ENCODE assay signal across 30 mouse cellular contexts in the genomic region with DNA sequence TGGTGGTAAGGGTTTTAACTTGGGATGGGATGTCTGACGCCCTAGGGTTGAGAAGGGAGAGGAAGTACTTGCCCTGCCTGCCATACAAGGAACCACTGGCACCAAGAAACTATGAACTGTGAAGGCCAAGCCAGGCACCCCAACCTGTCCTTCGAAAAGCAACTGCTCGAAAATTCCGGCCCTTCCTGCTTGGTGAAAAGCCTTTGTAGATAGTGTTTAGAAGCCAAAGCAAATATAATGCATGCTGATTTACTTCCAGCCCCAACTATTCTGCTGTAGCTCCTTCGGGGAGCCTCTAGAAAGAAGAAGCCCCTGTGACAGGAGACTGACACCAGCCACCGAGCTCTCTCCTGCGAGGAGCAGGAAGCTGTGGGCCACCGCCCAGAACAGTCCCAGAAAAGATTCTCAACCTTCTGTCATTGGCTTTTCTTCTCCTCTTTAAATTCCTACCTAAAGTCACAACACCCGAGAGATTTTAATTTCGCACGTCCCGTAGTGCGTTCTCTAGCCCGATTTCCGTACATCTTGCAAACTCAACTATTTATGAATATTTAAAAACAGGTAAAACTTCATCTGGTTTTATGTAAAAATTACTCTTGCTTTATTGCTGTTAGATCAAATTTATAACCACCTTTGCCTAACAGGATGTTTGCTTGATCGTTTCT. TPM values are rescaled to one million over a fixed set of nuclear protein-coding genes. Genes with fewer than 3 reads are reported as not detected.
A peak's percentile ranks its signal among the peaks of the same experiment; 100 is the strongest.
DNase-seq lines count a peak whose midpoint lies in the region; ATAC-seq and TF ChIP-seq lines count a peak whose summit lies in the region.
"Had no signal": no experiment of that assay in that cellular context is flagged by ENCODE, and none has a peak within 500 bp of the region (broad histone marks: within the 10 kb centered on the region; RNA-seq: fewer than 3 reads in every experiment).

No protein-coding gene starts in this region.

- H3K27ac ChIP-seq in midbrain, embryonic 14.5 days (replicated peaks; ENCODE audit: low read depth, low read length): no peak overlapping the region
- no peak overlapping the region for H3K27ac ChIP-seq in midbrain, postnatal 0 days (ENCODE audit: low read depth, low read length)
- H3K27ac ChIP-seq in forebrain, embryonic 14.5 days (ENCODE audit: low read depth, low read length): 0 out of 2 replicates have a peak overlapping the region, but pooled peaks have one; percentile 45
- H3K27ac ChIP-seq: heart, embryonic 10.5 days; hindbrain, embryonic 14.5 days; limb, embryonic 15.5 days; liver, embryonic 15.5 days; neural tube, embryonic 12.5 days; stomach, postnatal 0 days had no signal

- no peak overlapping the region for H3K4me2 ChIP-seq in midbrain, embryonic 14.5 days (ENCODE audit: low read length)
- H3K4me2 ChIP-seq in midbrain, postnatal 0 days (ENCODE audit: low read depth, low read length, poor library complexity, severe bottlenecking): no peak overlapping the region
- peak overlapping the region; percentile 65 for H3K4me2 ChIP-seq in forebrain, embryonic 14.5 days (ENCODE audit: low read length)
- H3K4me2 ChIP-seq: hindbrain, embryonic 14.5 days; neural tube, embryonic 12.5 days had no signal

- H3K9me3 ChIP-seq in midbrain, embryonic 14.5 days (ENCODE audit: control insufficient read depth, low read length): no peaks in the 10 kb centered on the region
- H3K9me3 ChIP-seq in midbrain, postnatal 0 days (ENCODE audit: low read length): no peaks in the 10 kb centered on the region
- no peaks in the 10 kb centered on the region for H3K9me3 ChIP-seq in forebrain, embryonic 14.5 days (replicated peaks; ENCODE audit: control insufficient read depth, low read length)
- H3K9me3 ChIP-seq: heart, embryonic 10.5 days; limb, embryonic 15.5 days; liver, embryonic 15.5 days; neural tube, embryonic 12.5 days had no signal

- no peak overlapping the region for H3K9ac ChIP-seq in midbrain, embryonic 14.5 days (replicated peaks; ENCODE audit: low read length)
- no peak overlapping the region for H3K9ac ChIP-seq in midbrain, postnatal 0 days (replicated peaks; ENCODE audit: low read length, poor library complexity, severe bottlenecking)
- H3K9ac ChIP-seq in forebrain, embryonic 14.5 days (ENCODE audit: low read length): peak overlapping the region; percentile 83
- H3K9ac ChIP-seq: hindbrain, embryonic 14.5 days; limb, embryonic 15.5 days; liver, embryonic 15.5 days; neural tube, embryonic 12.5 days had no signal

- H3K4me1 ChIP-seq in midbrain, embryonic 14.5 days (ENCODE audit: control insufficient read depth, insufficient read depth, low read length): no peaks in the 10 kb centered on the region
- H3K4me1 ChIP-seq in midbrain, postnatal 0 days (ENCODE audit: insufficient read depth, low read length): 0 out of 2 replicates have a peak, but pooled peaks cover 2% of the 10 kb centered on the region
- peaks cover 9% of the 10 kb centered on the region; the same call in 1 of the 2 replicates for H3K4me1 ChIP-seq in forebrain, embryonic 14.5 days (ENCODE audit: control insufficient read depth, insufficient read depth, low read length)

- peak; percentile 60 for DNase-seq in embryo, embryonic 10.5 days (ENCODE audit: low spot score)
- no peak for DNase-seq in embryo, embryonic 10 days (ENCODE audit: low spot score)
- peak; percentile 31 for DNase-seq in midbrain, embryonic 14.5 days
- no peak for DNase-seq in midbrain, postnatal 0 days (ENCODE audit: low spot score)
- DNase-seq in forebrain, embryonic 14.5 days (ENCODE audit: low spot score): peak; percentile 23
- DNase-seq in lung, postnatal 25 days (ENCODE audit: low spot score): no peak
- no peak for DNase-seq in urinary bladder, postnatal 14 days (ENCODE audit: low spot score)
- DNase-seq in kidney, adult 18-20 months: no peak
- DNase-seq: adrenal gland, postnatal 10 days; cerebellum, adult 18-20 months; cerebellum, postnatal 25 days; right cerebral cortex, adult 18-20 months had no signal

- no peaks in the 10 kb centered on the region for H3K36me3 ChIP-seq in midbrain, embryonic 14.5 days (ENCODE audit: control insufficient read depth, insufficient read depth, low read length)
- no peaks in the 10 kb centered on the region for H3K36me3 ChIP-seq in midbrain, postnatal 0 days (ENCODE audit: insufficient read depth, low read length)
- no peaks in the 10 kb centered on the region for H3K36me3 ChIP-seq in forebrain, embryonic 14.5 days (ENCODE audit: control insufficient read depth, insufficient read depth, low read length)
- H3K36me3 ChIP-seq: heart, embryonic 10.5 days; limb, embryonic 15.5 days; liver, embryonic 15.5 days; neural tube, embryonic 12.5 days had no signal

- no peak for TF ChIP-seq CTCF in midbrain, postnatal 0 days (IDR thresholded peaks at IDR 0.05)

- WGBS in midbrain, embryonic 14.5 days: 5% methylated on average over 16 of the region's 16 CpGs
- WGBS in midbrain, postnatal 0 days: 8% methylated on average over 16 of the region's 16 CpGs
- 18% methylated on average over 16 of the region's 16 CpGs for WGBS in forebrain, embryonic 14.5 days

- ATAC-seq in midbrain, embryonic 14.5 days (ENCODE audit: low FRiP score, low TSS enrichment): no peak
- no peak for ATAC-seq in midbrain, postnatal 0 days (ENCODE audit: low FRiP score)
- ATAC-seq in forebrain, embryonic 14.5 days: no peak
- ATAC-seq: intestine, embryonic 16.5 days; Patski had no signal

- no peak overlapping the region for H3K4me3 ChIP-seq in midbrain, embryonic 14.5 days (replicated peaks; ENCODE audit: low read depth, low read length)
- H3K4me3 ChIP-seq in midbrain, postnatal 0 days (ENCODE audit: low read depth, low read length): no peak overlapping the region
- 0 out of 2 replicates have a peak overlapping the region, but pooled peaks have one; percentile 37 for H3K4me3 ChIP-seq in forebrain, embryonic 14.5 days (ENCODE audit: low read depth, low read length)
- H3K4me3 ChIP-seq: limb, embryonic 15.5 days; liver, embryonic 15.5 days; neural tube, embryonic 12.5 days had no signal

- peaks cover 94% of the 10 kb centered on the region for H3K27me3 ChIP-seq in midbrain, embryonic 14.5 days (ENCODE audit: control insufficient read depth, insufficient read depth, low read length)
- peaks cover 82% of the 10 kb centered on the region for H3K27me3 ChIP-seq in midbrain, postnatal 0 days (ENCODE audit: insufficient read depth, low read length)
- peaks cover 70% of the 10 kb centered on the region for H3K27me3 ChIP-seq in forebrain, embryonic 14.5 days (replicated peaks; ENCODE audit: control insufficient read depth, insufficient read depth, low read length)

RNA-seq across cellular contexts. Expression of a gene that starts 4.8 kb away (rescaled TPM):
- polyA plus RNA-seq in midbrain, embryonic 14.5 days (2014; fragmentation: Nextera tagmentation; extraction: Ambion mirVana): not detected in 2 replicates
- total RNA-seq in midbrain, postnatal 0 days (2014; rRNA removed): not detected in 2 replicates
- 0.91 and 2.2 TPM in 2 replicates for polyA plus RNA-seq in midbrain, postnatal 0 days (2015; fragmentation: Nextera tagmentation; extraction: Ambion mirVana)
- 1.3 and 1.7 TPM in 2 replicates for polyA plus RNA-seq in forebrain, embryonic 14.5 days (2014; fragmentation: Nextera tagmentation; extraction: Ambion mirVana)
- total RNA-seq: adrenal gland, postnatal 10 days; ES-E14; gastrocnemius, postnatal 4 days; megakaryocyte, adult 5-6 weeks; monocyte, adult 5-6 weeks had no signal
- polyA plus RNA-seq: embryonic facial prominence, embryonic 14.5 days; heart, embryonic 10.5 days; heart, postnatal 0 days; hindbrain, embryonic 14.5 days; intestine, embryonic 16.5 days; kidney, embryonic 16.5 days; large intestine, adult 2 months; limb, embryonic 15.5 days; liver, embryonic 15.5 days; lung, embryonic 16.5 days; neural tube, embryonic 12.5 days; Patski; stomach, postnatal 0 days had no signal

RNA-seq across cellular contexts. Expression of a gene that starts 54.0 kb away (rescaled TPM):
- not detected in 2 replicates for polyA plus RNA-seq in midbrain, embryonic 14.5 days (2014; fragmentation: Nextera tagmentation; extraction: Ambion mirVana)
- not detected in 2 replicates for total RNA-seq in midbrain, postnatal 0 days (2014; rRNA removed)
- not detected in 2 replicates for polyA plus RNA-seq in midbrain, postnatal 0 days (2015; fragmentation: Nextera tagmentation; extraction: Ambion mirVana)
- not detected in 2 replicates for polyA plus RNA-seq in forebrain, embryonic 14.5 days (2014; fragmentation: Nextera tagmentation; extraction: Ambion mirVana)
- total RNA-seq: adrenal gland, postnatal 10 days; gastrocnemius, postnatal 4 days; layer of hippocampus, postnatal 10 days; megakaryocyte, adult 5-6 weeks; monocyte, adult 5-6 weeks had no signal
- polyA plus RNA-seq: heart, embryonic 10.5 days; heart, postnatal 0 days; hindbrain, embryonic 14.5 days; intestine, embryonic 16.5 days; kidney, embryonic 16.5 days; large intestine, adult 2 months; limb, embryonic 15.5 days; liver, embryonic 15.5 days; lung, embryonic 16.5 days; neural tube, embryonic 12.5 days; Patski; stomach, postnatal 0 days had no signal

Comparison
In these comparisons a context has a peak if more than half of its experiments do, and no peak if none do; other contexts are left out.
1. DNase-seq: peak in embryo, embryonic 10.5 days (single experiment), midbrain, embryonic 14.5 days (single experiment) and forebrain, embryonic 14.5 days (single experiment); none in embryo, embryonic 10 days (single experiment), midbrain, postnatal 0 days (single experiment), lung, postnatal 25 days (single experiment), urinary bladder, postnatal 14 days (single experiment) and kidney, adult 18-20 months (single experiment).